Mouse (Mus musculus): ENCODE measurements around the gene Dynlt1b.
"Not testable (repeated sequence)": the region's sequence is repeated elsewhere in the genome, so short reads cannot be mapped to it uniquely, and the experiment has no call there.

DNA sequence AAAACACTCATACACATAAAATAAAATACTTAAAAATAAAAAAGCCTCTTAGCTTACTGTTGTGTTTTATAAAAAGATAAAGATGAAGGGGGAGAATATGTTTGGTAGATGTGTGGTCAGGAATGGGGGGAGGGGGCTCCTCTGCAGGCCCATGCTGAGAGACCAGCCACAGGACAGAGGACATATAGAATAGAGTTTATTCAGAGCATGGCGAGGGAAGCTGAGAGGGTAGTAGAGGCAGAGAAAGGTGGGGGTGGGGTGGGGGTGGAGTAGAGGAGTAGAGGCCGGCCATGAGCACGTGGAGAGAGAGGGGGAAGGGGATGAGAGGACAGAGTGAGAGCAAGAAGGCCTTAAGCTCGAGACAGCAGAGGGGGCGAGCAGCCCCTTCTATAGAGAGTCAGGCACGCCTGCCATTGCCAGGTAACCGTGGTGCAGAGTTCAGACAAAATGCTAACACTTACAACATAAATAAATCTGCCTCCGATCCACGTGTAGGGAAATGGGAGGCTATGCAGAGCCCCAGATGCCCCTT, 42.5 kb upstream of the Dynlt1b start:
- not testable (repeated sequence) for TF ChIP-seq POLR2A (IDR thresholded peaks at IDR 0.05; ENCODE audit: low read depth, low read length); CTCF (IDR thresholded peaks at IDR 0.05; ENCODE audit: extremely low read depth, insufficient read depth, insufficient read length, insufficient replicate concordance)
